Mouse (Mus musculus): ENCODE data around the gene Nrde2. TPM values are rescaled to one million over a fixed set of nuclear protein-coding genes. Genes with fewer than 3 reads are reported as not detected.

The Nrde2 gene
- 14.9 and 16.8 TPM in 2 replicates for polyA plus RNA-seq (2016; fragmentation: Nextera tagmentation; extraction: Ambion mirVana)

DNA sequence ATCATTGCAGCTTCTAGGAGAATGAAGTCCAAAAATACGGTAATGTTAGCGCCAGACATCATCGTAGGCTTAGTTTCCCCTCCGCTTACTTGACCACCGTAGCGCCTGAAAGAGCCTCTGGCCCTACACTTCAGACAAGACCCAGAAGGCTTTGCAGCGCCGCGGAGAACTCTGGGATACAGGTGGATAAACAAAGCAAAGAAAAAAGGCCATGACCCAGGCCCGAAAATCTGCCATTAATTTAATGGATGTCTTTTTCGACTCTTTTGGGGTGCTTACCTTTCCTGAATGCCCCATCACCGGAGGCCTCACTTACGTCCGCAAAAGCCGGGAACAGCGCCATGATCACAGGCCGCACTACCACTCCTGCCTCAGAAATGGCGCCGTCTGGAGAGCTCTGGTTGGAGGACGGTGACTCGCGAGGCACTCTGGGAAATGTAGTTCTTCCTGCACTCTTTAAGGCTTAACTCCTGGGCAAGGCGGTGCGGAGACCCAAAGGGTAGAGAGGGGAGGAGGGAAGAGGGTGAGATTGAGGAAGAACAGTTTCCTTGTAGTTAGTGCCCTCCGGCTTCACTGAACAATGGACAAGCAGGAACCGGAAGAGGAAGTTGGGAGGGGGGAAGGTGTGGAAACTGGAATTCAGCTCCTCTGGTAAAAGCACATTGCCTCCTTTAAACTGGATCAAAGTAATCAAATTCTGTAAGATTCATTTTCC lies at the start of gene Nrde2:
Gene Nrde2 (minus strand): TSS at position 393 of the 715 bp plus-strand sequence.
- under 1% methylated on average over 26 of the region's 26 CpGs for WGBS
- no peaks in the 10 kb centered on the region for H3K9me3 ChIP-seq
- H3K4me2 ChIP-seq, result peak within 1 kb of the TSS; percentile 62

DNA sequence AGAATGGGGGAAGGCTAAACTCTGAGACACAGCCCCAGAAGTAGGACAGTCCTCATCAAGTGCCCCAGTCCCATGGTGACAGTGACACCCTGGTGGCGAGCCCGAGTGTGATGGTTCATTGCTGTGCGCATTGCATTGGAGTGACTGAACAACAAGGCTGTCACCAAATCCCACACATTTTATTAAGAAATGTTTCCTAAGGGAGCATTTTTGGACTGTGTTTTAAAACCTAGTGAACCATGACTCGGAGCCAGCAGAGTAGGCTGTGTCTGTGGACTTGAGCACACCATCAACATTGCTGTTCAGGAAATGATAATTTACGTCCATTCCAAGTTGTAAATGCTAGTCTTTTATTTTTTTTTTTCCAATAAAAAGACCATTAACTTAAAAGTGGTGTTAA lies 47.5 kb upstream of the Nrde2 start:
- peaks cover 19% of the 10 kb centered on the region for H3K4me1 ChIP-seq
- 93% methylated on average over 5 of the region's 5 CpGs for WGBS
- H3K27ac ChIP-seq, result no peak overlapping the region
- peaks cover 79% of the 10 kb centered on the region for H3K36me3 ChIP-seq (replicated peaks)
- no peak for ATAC-seq (ENCODE audit: low FRiP score)
- H3K9me3 ChIP-seq, result no peaks in the 10 kb centered on the region
- no peak overlapping the region for H3K4me3 ChIP-seq (replicated peaks)
- no peaks in the 10 kb centered on the region for H3K27me3 ChIP-seq
- H3K9ac ChIP-seq, result no peak overlapping the region
- H3K4me2 ChIP-seq, result no peak overlapping the region

More for the DNA sequence above, at the start of gene Nrde2:
- Histone ChIP-seq H3K27me3 (no peaks in the 10 kb centered on the region), H3K4me1 (peaks cover 4% of the 10 kb centered on the region), H3K27ac (peak within 1 kb of the TSS; percentile 64; the same call in 1 of the 2 replicates), H3K4me3 (replicated peaks) (peak within 1 kb of the TSS; percentile 51), H3K36me3 (replicated peaks) (0 out of 2 replicates have a peak, but pooled peaks cover 5% of the 10 kb centered on the region), H3K9ac (peak within 1 kb of the TSS; percentile 56)
- ATAC-seq (ENCODE audit: low FRiP score), result peak; percentile 99

DNA sequence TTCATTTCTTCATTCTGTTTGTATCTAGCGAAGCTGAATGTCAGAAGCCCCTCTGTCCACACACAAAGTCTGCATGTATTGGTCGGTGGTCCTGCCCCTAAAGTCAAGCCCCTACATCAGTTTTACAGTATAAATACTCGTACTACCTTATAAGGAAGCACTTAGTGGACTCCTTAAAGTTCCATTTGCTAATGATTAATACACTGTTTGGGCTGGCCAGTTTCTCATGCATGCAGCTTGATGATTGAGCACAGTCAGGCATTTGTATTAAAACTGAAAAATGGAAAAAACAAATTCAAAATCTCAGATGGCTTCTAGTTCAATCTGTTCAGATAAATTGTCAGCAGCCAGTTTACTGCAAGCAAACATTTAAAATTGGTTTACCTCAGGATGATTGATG lies 47.1 kb upstream of the Nrde2 start:
- no peak for ATAC-seq (ENCODE audit: low FRiP score)
- 87% methylated on average over 3 of the region's 3 CpGs for WGBS
- Histone ChIP-seq H3K4me3 (replicated peaks) (no peak overlapping the region), H3K9me3 (no peaks in the 10 kb centered on the region), H3K4me1 (peaks cover 21% of the 10 kb centered on the region), H3K4me2 (no peak overlapping the region), H3K27me3 (no peaks in the 10 kb centered on the region), H3K9ac (no peak overlapping the region), H3K36me3 (replicated peaks) (peaks cover 77% of the 10 kb centered on the region), H3K27ac (no peak overlapping the region)

DNA sequence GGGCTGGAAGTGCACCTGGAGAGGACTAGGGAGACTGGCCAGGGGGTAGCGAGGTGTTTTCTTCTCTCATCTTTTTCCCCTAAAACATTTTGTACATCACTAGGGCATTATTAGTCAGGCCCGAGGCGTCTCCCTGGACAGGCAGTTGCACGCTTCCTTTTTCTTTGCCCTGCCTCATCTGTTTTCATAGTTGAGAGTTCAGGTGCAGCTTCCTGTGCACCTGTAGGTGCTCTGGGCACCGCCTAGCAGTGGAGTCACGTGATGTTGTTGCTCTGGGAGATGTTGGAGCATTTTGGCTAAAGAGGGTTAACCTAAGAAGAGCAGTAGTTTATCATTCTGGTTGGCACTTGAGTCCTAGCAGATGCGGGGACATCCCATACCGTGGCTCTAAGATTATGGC lies 45.7 kb upstream of the Nrde2 start:
- 92% methylated on average over 8 of the region's 8 CpGs for WGBS

DNA sequence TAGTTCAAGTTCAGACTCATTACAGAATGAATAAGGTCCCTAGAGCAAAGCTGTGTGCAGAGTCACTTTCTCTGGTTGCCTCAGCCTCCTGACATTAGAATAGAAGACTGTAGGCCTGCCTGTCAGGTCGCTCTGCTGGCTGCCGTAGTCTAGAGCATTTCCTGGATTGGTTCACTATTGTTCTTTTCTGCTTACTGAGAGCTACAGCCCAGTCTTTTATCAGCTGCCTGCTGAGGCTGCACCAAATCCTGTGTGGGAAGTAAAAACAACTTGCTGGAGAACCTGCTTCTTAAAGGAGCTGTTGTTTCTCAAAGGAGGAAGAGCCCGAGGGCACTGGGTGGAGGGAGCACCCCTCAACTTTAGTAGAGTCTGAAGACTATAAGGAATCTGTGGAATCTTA lies 44.3 kb upstream of the Nrde2 start:
- peaks cover 33% of the 10 kb centered on the region for H3K4me1 ChIP-seq
- H3K4me2 ChIP-seq, result no peak overlapping the region
- H3K27me3 ChIP-seq, result no peaks in the 10 kb centered on the region
- ATAC-seq (ENCODE audit: low FRiP score), result no peak
- no peak overlapping the region for H3K9ac ChIP-seq
- H3K9me3 ChIP-seq, result no peaks in the 10 kb centered on the region
- peaks cover 62% of the 10 kb centered on the region for H3K36me3 ChIP-seq (replicated peaks)
- 58% methylated on average over 3 of the region's 3 CpGs for WGBS
- H3K4me3 ChIP-seq (replicated peaks), result no peak overlapping the region
- no peak overlapping the region for H3K27ac ChIP-seq

More for the DNA sequence above, 45.7 kb upstream of the Nrde2 start:
- Histone ChIP-seq H3K9me3 (no peaks in the 10 kb centered on the region), H3K4me1 (peaks cover 30% of the 10 kb centered on the region), H3K4me3 (replicated peaks) (no peak overlapping the region), H3K27me3 (no peaks in the 10 kb centered on the region), H3K27ac (no peak overlapping the region), H3K36me3 (replicated peaks) (peaks cover 76% of the 10 kb centered on the region), H3K9ac (no peak overlapping the region), H3K4me2 (no peak overlapping the region)
- no peak for ATAC-seq (ENCODE audit: low FRiP score)

DNA sequence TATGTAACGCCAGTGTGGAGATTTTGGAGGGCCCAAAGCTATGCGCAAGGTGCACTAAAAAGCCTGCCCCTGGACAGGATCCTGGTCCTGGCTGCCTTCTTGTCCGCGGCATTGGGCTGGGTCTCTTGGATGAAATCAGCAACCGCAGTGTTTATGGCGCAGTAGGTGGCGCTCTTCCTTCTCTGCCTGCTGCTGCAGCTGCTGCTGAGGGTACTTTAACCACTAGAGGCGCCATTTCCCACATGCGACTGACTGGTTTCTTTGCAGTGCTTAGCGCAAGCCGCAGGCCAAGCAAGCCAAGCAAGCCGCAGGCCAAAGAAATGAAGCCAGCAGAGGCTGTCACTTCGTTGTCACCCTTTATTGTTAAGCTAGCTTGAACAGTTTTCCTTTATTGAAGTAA lies 42.4 kb upstream of the Nrde2 start:
- Histone ChIP-seq H3K4me2 (peak overlapping the region; percentile 97), H3K27me3 (0 out of 2 replicates have a peak, but pooled peaks cover under 1% of the 10 kb centered on the region), H3K9ac (0 out of 2 replicates have a peak overlapping the region, but pooled peaks have one; percentile 44), H3K4me3 (replicated peaks) (peak overlapping the region; percentile 97), H3K36me3 (replicated peaks) (peaks cover 43% of the 10 kb centered on the region), H3K27ac (no peak overlapping the region), H3K4me1 (peaks cover 33% of the 10 kb centered on the region), H3K9me3 (no peaks in the 10 kb centered on the region)
- ATAC-seq (ENCODE audit: low FRiP score), result peak; percentile 49
- WGBS, result under 1% methylated on average over 13 of the region's 13 CpGs

DNA sequence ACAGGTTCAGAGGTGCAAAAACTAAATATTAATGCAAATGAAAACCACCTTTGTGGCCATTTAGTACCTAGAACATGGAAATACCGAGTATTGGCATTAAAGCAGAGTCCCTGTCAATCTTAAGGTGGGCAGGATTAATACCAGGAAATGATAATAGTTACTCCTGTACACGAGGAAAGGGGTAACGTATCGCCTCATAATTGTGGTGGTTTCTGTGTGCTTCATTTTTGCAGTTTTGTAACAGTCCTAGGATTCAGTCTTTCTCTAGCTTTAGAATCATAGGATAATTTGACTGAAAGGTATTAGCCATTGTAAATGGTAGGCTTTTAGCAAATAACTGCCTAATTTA lies 41.9 kb upstream of the Nrde2 start:
- Histone ChIP-seq H3K9ac (peak overlapping the region; percentile 96), H3K36me3 (replicated peaks) (peaks cover 38% of the 10 kb centered on the region), H3K27ac (no peak overlapping the region), H3K27me3 (peaks cover 5% of the 10 kb centered on the region; the same call in 1 of the 2 replicates), H3K4me3 (replicated peaks) (peak overlapping the region; percentile 97), H3K4me2 (peak overlapping the region; percentile 97), H3K9me3 (no peaks in the 10 kb centered on the region), H3K4me1 (peaks cover 33% of the 10 kb centered on the region)
- no peak for ATAC-seq (ENCODE audit: low FRiP score)
- 46% methylated on average over 4 of the region's 4 CpGs for WGBS

DNA sequence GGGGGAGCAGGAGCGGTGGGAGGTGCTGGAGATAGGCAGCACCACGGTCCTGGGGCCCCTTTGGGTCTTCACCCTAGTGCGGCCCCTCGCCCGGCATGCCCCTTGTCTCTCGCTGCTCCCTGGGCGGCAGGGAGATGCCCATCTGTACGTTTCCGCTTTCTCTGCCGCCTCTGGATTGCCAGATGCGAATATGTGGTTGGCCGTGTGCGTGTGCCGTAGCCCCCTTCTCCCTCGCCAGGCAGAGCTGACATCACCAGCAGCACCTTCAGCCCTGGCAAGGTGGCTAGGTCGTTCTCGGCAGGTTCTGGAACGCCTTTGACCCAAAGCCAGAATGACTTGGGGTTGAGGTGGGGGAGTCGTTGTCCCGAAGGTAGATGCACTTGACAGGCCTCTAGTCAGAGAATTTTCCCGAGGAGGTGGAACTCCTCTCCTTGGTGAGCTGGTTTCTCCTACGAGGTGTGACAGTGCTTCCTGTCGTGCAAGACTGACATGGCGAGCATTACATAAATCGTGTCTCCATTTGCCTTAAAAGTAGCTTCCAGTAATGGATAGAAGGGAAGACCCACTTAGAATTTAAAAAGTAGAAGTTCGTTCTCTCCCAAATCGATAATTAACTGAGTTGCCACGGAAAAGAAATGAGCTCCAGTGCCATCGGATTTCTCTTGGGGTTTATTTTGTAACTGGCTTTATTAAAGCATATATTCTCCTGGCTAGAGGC lies 41.4 kb upstream of the Nrde2 start:
- ATAC-seq (ENCODE audit: low FRiP score), result peak; percentile 4
- peaks cover 7% of the 10 kb centered on the region; the same call in 1 of the 2 replicates for H3K27me3 ChIP-seq
- WGBS, result 9% methylated on average over 29 of the region's 29 CpGs
- peak overlapping the region; percentile 89 for H3K27ac ChIP-seq
- H3K4me3 ChIP-seq (replicated peaks), result peak overlapping the region; percentile 97
- H3K4me2 ChIP-seq, result peak overlapping the region; percentile 97
- H3K4me1 ChIP-seq, result peaks cover 33% of the 10 kb centered on the region
- H3K9me3 ChIP-seq, result no peaks in the 10 kb centered on the region
- H3K9ac ChIP-seq, result peak overlapping the region; percentile 96
- H3K36me3 ChIP-seq (replicated peaks), result peaks cover 33% of the 10 kb centered on the region

DNA sequence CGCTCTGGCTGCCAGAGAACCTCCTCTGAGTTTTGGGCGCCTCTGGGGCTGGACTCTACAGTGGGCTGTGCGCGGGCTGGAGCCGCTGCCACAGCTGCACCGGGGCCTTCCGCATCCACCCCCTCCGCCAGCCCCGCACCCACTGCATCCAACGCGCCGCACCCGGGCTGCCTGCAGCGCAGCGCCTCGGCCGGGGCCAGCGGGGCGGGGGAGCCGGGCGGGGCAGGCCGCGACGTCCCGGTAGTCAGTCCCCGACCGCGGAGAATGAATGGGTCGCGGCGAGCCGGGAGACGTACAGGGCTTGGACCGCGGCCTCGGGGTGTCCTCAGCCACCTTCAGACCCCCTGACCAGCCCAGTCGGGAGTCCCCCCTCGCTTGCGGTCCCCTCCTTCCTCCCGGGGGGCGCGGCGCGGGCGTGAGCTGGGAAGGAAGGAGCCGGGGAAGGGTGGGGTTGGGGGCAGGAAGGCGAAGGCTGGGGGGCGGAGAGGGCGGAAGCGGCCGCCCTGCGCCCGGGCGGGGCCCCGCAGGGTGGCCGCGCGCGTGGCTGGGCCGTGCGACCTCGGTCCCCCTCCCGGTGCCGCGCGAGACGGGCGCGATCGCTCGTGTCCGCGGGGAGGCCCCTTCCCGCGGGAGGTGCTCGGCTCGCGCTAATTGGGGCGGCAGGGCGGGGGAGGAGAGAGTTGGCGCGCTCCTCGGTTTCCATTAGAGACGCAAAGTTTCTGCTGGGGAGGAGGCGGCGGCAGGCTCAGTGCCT lies 40.6 kb upstream of the Nrde2 start:
- peak overlapping the region; percentile 89 for H3K27ac ChIP-seq
- peak; percentile 77 for ATAC-seq (ENCODE audit: low FRiP score)
- H3K27me3 ChIP-seq, result peaks cover 7% of the 10 kb centered on the region
- peak overlapping the region; percentile 97 for H3K4me2 ChIP-seq
- H3K4me3 ChIP-seq (replicated peaks), result peak overlapping the region; percentile 97
- peaks cover 25% of the 10 kb centered on the region for H3K36me3 ChIP-seq (replicated peaks)
- H3K9ac ChIP-seq, result peak overlapping the region; percentile 96
- H3K9me3 ChIP-seq, result no peaks in the 10 kb centered on the region
- WGBS, result under 1% methylated on average over 74 of the region's 86 CpGs
- H3K4me1 ChIP-seq, result peaks cover 33% of the 10 kb centered on the region

DNA sequence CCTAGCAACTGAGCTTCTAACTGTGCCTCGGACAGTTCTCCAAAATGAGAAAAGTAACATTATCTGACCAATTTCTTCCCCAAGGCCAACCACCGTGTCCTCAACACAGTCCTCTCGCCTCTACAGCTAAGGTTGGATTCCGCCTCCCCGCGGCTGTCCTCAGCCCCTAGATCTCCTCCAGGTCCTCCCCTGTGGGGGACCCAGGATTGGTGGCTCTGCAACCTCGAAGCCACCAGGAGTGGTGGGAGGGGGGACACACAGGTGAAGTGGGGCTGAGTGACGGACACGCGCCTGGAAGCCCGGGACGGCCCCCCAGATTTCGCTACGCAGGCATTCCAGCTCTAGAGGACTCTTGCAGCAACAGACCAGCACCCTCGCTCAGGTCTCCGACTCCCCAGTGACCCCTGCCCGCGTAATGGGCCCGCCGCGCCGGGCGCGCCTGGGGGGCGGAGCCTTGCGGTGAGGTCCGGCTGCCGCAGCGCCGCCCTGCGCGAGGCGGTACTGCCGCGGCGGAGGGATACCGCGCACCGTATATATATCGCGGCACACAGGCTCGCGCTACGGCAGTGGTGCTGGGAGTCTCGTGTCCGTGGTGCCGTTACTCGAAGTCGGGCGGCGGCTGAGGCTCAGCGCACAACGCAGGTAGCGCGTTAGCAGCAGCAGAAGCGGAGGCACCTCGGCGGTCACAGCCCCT lies 39.7 kb upstream of the Nrde2 start, which contains the start of gene Calm1:
Gene Calm1 (plus strand): TSS at position 469 of the 694 bp plus-strand sequence.
- peak within 1 kb of the TSS; percentile 96 for H3K9ac ChIP-seq
- peak within 1 kb of the TSS; percentile 97 for H3K4me2 ChIP-seq
- no peaks in the 10 kb centered on the region for H3K9me3 ChIP-seq
- under 1% methylated on average over 58 of the region's 58 CpGs for WGBS
- H3K27ac ChIP-seq, result peak within 1 kb of the TSS; percentile 89
- peak within 1 kb of the TSS; percentile 97 for H3K4me3 ChIP-seq (replicated peaks)
- H3K27me3 ChIP-seq, result peaks cover 7% of the 10 kb centered on the region
- H3K4me1 ChIP-seq, result peaks cover 33% of the 10 kb centered on the region
- ATAC-seq (ENCODE audit: low FRiP score), result peak; percentile 89
- peaks cover 16% of the 10 kb centered on the region for H3K36me3 ChIP-seq (replicated peaks)

DNA sequence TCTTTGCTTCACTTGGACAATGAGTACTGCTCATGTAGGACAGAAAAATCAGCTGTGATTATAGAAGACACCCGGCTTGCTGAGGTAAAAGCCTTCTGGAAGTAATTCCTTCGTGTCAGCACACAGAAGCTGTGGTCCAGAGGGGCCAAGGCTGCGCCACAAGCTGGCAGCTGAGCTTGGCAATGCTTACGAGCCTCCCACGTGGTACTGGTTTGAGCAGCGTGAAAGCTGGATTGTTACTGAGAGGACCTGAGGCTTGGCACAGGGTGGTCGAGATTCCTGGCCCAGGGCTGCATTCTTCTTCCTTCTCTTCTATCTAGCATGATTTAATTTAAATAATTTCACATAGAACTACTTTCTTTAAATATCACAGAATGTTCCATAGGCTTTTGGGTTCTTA lies 37.3 kb upstream of the Nrde2 start:
- Histone ChIP-seq H3K4me3 (replicated peaks) (no peak overlapping the region), H3K4me1 (peaks cover 20% of the 10 kb centered on the region), H3K36me3 (replicated peaks) (no peaks in the 10 kb centered on the region), H3K4me2 (no peak overlapping the region), H3K9me3 (no peaks in the 10 kb centered on the region), H3K9ac (no peak overlapping the region), H3K27me3 (peaks cover 7% of the 10 kb centered on the region), H3K27ac (no peak overlapping the region)
- WGBS, result 79% methylated on average over 7 of the region's 7 CpGs
- no peak for ATAC-seq (ENCODE audit: low FRiP score)
